Mouse (Mus musculus) neural tube, embryonic 11.5 days (tissue): ENCODE measurements around the gene Hhex. TPM values are rescaled to one million over a fixed set of nuclear protein-coding genes. Genes with fewer than 3 reads are reported as not detected.

Experiments
- ATAC-seq: fragments of 200-750 bp; cut with Nextera tagmentation; 2 replicates; pipeline ENCODE4 v1.8.0; 2017; ENCODE audit warnings: moderate number of reproducible peaks, mild to moderate bottlenecking, moderate TSS enrichment, moderate library complexity; ENCODE audit not compliant: insufficient read depth, low FRiP score, low TSS enrichment
- DNase-seq: peaks from one replicate; pipeline ENCODE4 v3.0.0-alpha.2; 2015; ENCODE audit warnings: low spot score
- H3K27ac ChIP-seq: fragments of 300-500 bp; sonication (generic); 2 replicates; pipeline ENCODE4 v1.5.1; 2014; ENCODE audit warnings: low read depth, mild to moderate bottlenecking, low read length
- H3K27me3 ChIP-seq: fragments of 300-500 bp; sonication (generic); 2 replicates; pipeline ENCODE4 v1.6.1; 2014; ENCODE audit warnings: mild to moderate bottlenecking, low read length, mixed read lengths; ENCODE audit not compliant: control insufficient read depth, insufficient read depth
- H3K36me3 ChIP-seq: fragments of 300-500 bp; sonication (generic); 2 replicates; pipeline ENCODE4 v1.6.1; 2014; ENCODE audit warnings: mild to moderate bottlenecking, low read length, moderate library complexity, mixed read lengths; ENCODE audit not compliant: control insufficient read depth, insufficient read depth
- H3K4me1 ChIP-seq: fragments of 300-500 bp; sonication (generic); 2 replicates; pipeline ENCODE4 v1.6.1; 2014; ENCODE audit warnings: low read length, mixed read lengths; ENCODE audit not compliant: control insufficient read depth, insufficient read depth
- H3K4me2 ChIP-seq: fragments of 300-500 bp; sonication (generic); 2 replicates; pipeline ENCODE4 v1.6.1; 2014; ENCODE audit warnings: low read depth, mild to moderate bottlenecking, moderate library complexity
- H3K4me3 ChIP-seq: fragments of 300-500 bp; sonication (generic); 2 replicates; pipeline ENCODE4 v1.5.1; 2014; ENCODE audit warnings: low read depth, low read length
- H3K9ac ChIP-seq: fragments of 300-500 bp; sonication (generic); 2 replicates; pipeline ENCODE4 v1.6.1; 2014; ENCODE audit warnings: mild to moderate bottlenecking, low read length
- H3K9me3 ChIP-seq: fragments of 300-500 bp; sonication (generic); 2 replicates; pipeline ENCODE4 v1.6.1; 2016; ENCODE audit warnings: low read length; ENCODE audit not compliant: control insufficient read depth
- WGBS: fragments of 180-500 bp; shearing (Covaris S2); extraction: QIAGEN DNeasy Blood & Tissue Kit; methylation state at CpG from one replicate; pipeline ENCODE4 v1.1.7; 2014; 5-methylcytosine and 5-hydroxymethylcytosine counted together
- polyA plus RNA-seq: library from polyadenylated mRNA; unstranded; fragments of >200 nt; fragmentation: Nextera tagmentation; extraction: Ambion mirVana; gene quantifications from 2 replicates; pipeline ENCODE4 v1.2.1, GENCODE M21; 2014

Gene Hhex
- polyA plus RNA-seq, 1 experiment from 2014 or later, result 4.5 TPM

DNA sequence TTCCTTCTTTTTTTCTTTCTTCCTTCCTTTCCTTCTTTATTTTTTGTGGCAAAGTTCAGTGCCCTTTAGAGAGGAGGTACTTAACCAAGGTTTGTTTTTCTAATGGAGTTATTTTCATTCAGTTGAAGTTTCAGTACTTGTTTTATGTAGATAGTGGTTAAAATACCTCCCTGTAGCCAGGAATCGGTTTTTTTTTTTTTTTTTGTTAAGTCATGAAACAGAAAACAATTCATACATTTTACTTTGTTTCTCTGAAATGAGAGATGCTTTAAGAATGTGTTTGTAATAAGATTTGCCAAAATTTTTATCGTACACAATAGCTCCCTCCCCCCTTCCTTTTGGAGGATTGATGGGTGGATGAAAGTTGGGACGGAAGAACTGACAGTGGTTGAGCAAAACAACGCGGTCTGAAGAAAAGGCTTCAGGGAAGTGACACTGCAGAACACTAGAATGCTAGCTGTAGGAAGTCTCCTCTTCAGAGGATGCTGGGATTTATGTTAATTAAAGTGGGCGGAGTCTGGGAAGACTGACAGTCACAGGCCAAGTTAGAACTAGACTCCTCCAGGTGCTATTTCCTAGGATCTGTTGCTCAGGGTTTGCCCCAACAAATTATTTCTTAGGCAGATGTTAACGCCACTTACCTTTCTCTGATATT, 54.1 kb downstream of the Hhex start:
- Histone ChIP-seq H3K4me2 (no peak overlapping the region), H3K27me3 (no peaks in the 10 kb centered on the region), H3K4me1 (no peaks in the 10 kb centered on the region), H3K4me3 (no peak overlapping the region), H3K9me3 (no peaks in the 10 kb centered on the region), H3K27ac (no peak overlapping the region), H3K9ac (no peak overlapping the region), H3K36me3 (no peaks in the 10 kb centered on the region)
- 67% methylated on average over 7 of the region's 7 CpGs for WGBS
- ATAC-seq (no peak), DNase-seq (no peak)

Other genes starting within 250 kb of the Hhex start
- gene March5, start 227.3 kb upstream of the Hhex start, polyA plus RNA-seq, result 141 and 142 TPM in 2 replicates
- 2.8 and 4.3 TPM in 2 replicates for gene Cpeb3, start 226.2 kb upstream of the Hhex start, polyA plus RNA-seq
- 57.0 and 67.0 TPM in 2 replicates for gene Ide, start 97.0 kb upstream of the Hhex start, polyA plus RNA-seq
- gene Kif11, start 58.4 kb upstream of the Hhex start, polyA plus RNA-seq, result 75.9 and 78.1 TPM in 2 replicates
- gene Exoc6, start 115.6 kb downstream of the Hhex start, polyA plus RNA-seq, result 11.8 and 12.6 TPM in 2 replicates